Mouse (Mus musculus) midbrain, postnatal 0 days (tissue): ENCODE results near the gene Kcns3. TPM values are rescaled to one million over a fixed set of nuclear protein-coding genes. Genes with fewer than 3 reads are reported as not detected.
"Not testable (repeated sequence)": the region's sequence is repeated elsewhere in the genome, so short reads cannot be mapped to it uniquely, and the experiment has no call there.

Source experiments
- ATAC-seq: fragments of 200-750 bp; cut with Nextera tagmentation; 2 replicates; pipeline ENCODE4 v1.8.0; 2017; ENCODE audit warnings: moderate number of reproducible peaks, mild to moderate bottlenecking, moderate TSS enrichment, moderate library complexity; ENCODE audit not compliant: low FRiP score
- DNase-seq: peaks from one replicate; pipeline ENCODE4 v3.0.0-alpha.2; 2015; ENCODE audit warnings: low spot score
- H3K27ac ChIP-seq: fragments of 300-500 bp; sonication (generic); 2 replicates; pipeline ENCODE4 v1.5.1; 2014; ENCODE audit warnings: low read depth, mild to moderate bottlenecking, low read length, mixed read lengths
- H3K27me3 ChIP-seq: fragments of 300-500 bp; sonication (generic); 2 replicates; pipeline ENCODE4 v1.6.1; 2014; ENCODE audit warnings: low read length, control low read depth, mixed read lengths; ENCODE audit not compliant: insufficient read depth
- H3K36me3 ChIP-seq: fragments of 300-500 bp; sonication (generic); 2 replicates; pipeline ENCODE4 v1.6.1; 2014; ENCODE audit warnings: low read length, control low read depth, mixed read lengths; ENCODE audit not compliant: insufficient read depth
- H3K4me1 ChIP-seq: fragments of 300-500 bp; sonication (generic); 2 replicates; pipeline ENCODE4 v1.6.1; 2014; ENCODE audit warnings: mild to moderate bottlenecking, control low read depth, antibody characterized with exemption, low read length, mixed read lengths; ENCODE audit not compliant: insufficient read depth
- H3K4me2 ChIP-seq: fragments of 300-500 bp; sonication (generic); 2 replicates; pipeline ENCODE4 v1.6.1; 2014; ENCODE audit warnings: low read depth, mild to moderate bottlenecking, low read length, mixed read lengths; ENCODE audit not compliant: poor library complexity, severe bottlenecking
- H3K4me3 ChIP-seq: fragments of 300-500 bp; sonication (generic); 2 replicates; pipeline ENCODE4 v1.5.1; 2014; ENCODE audit warnings: low read depth, mild to moderate bottlenecking, low read length, moderate library complexity
- H3K9ac ChIP-seq: fragments of 300-500 bp; sonication (generic); replicated peaks from 2 replicates; pipeline ENCODE4 v1.6.1; 2014; ENCODE audit warnings: mild to moderate bottlenecking, low read length, moderate library complexity, mixed read lengths; ENCODE audit not compliant: poor library complexity, severe bottlenecking
- H3K9me3 ChIP-seq: fragments of 300-500 bp; sonication (generic); 2 replicates; pipeline ENCODE4 v1.6.1; 2016; ENCODE audit warnings: low read length, control low read depth
- CTCF ChIP-seq: IDR thresholded peaks from 2 replicates; pipeline ENCODE4 v1.5.1; 2016; ENCODE audit warnings: antibody characterized with exemption, mild to moderate bottlenecking
- WGBS: fragments of 180-500 bp; shearing (Covaris S2); extraction: QIAGEN DNeasy Blood & Tissue Kit; methylation state at CpG from one replicate; pipeline ENCODE4 v1.1.7; 2014; 5-methylcytosine and 5-hydroxymethylcytosine counted together
- polyA plus RNA-seq: library from polyadenylated mRNA; unstranded; fragments of >200 nt; fragmentation: Nextera tagmentation; extraction: Ambion mirVana; gene quantifications from 2 replicates; pipeline ENCODE4 v1.2.1, GENCODE M21; 2015
- total RNA-seq: library from RNA; depleted of rRNA; stranded (reverse); fragments of >200 nt; gene quantifications from 2 replicates; pipeline ENCODE4 v1.2.3, GENCODE M21; 2014

The Kcns3 gene
- total and polyA plus RNA-seq, 2 experiments from 2014 or later = 0.44 to 0.49 TPM

DNA sequence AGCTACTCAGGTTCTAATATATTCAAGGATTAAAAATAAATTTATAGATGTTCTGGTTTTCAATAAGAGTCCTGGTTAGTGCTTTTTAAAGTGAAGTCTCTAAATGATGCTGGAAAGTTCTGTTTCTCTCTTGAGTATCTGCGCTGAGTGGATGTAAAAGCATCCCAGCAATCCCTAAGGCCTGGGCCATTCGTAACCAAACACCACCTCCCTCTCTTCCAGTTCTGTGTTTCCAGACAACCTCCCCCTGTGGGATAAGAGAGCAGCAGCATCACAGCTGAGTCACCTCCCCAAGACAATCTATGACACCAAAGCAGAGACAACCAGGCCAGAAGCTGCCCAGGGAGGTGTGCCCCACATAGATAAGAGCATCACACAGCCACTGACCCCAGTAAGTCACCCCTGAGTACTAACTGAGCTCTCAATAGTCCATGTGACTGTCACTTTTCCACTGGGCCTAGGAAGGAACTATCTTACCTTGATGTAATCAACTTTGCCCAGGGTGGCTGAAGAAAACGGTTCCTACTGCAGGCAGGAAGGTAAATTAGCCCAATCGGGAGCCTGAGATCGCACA is 24.6 kb downstream of the Kcns3 start:
- no peaks in the 10 kb centered on the region for H3K36me3 ChIP-seq
- no peaks in the 10 kb centered on the region for H3K4me1 ChIP-seq
- no peak overlapping the region for H3K4me3 ChIP-seq
- no peak for TF ChIP-seq CTCF
- ATAC-seq (no peak), DNase-seq (no peak)
- no peak overlapping the region for H3K9ac ChIP-seq
- 67% methylated on average over 5 of the region's 5 CpGs for WGBS
- no peak overlapping the region for H3K4me2 ChIP-seq
- no peaks in the 10 kb centered on the region for H3K27me3 ChIP-seq
- no peak overlapping the region for H3K27ac ChIP-seq
- H3K9me3 ChIP-seq = no peaks in the 10 kb centered on the region

DNA sequence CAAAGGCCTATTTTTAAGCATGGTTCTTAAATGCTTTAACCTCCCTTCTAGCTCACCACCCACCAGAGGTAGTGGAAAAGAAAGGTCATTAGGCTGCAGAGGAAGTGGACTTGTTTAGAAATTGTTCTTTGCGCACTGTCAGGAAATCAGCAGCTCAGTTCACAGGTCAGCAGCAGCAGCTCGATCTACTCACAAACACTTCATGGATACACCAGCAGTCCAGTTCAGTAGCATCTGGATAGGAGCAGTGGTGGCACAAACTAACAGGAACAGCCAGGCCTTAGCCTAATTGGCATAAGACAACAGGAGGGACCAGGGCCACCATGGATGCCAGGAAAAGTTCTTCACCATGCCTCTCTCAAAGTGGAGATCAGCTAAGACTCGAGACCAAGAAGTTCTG is 49.3 kb downstream of the Kcns3 start:
- ATAC-seq (no peak), DNase-seq (no peak)
- H3K9ac ChIP-seq = no peak overlapping the region
- H3K4me1 ChIP-seq = no peaks in the 10 kb centered on the region
- no peak for TF ChIP-seq CTCF
- no peak overlapping the region for H3K4me2 ChIP-seq
- H3K36me3 ChIP-seq = no peaks in the 10 kb centered on the region
- H3K9me3 ChIP-seq = no peaks in the 10 kb centered on the region
- no peaks in the 10 kb centered on the region for H3K27me3 ChIP-seq
- no peak overlapping the region for H3K27ac ChIP-seq
- no peak overlapping the region for H3K4me3 ChIP-seq
- 86% methylated on average over 3 of the region's 3 CpGs for WGBS

DNA sequence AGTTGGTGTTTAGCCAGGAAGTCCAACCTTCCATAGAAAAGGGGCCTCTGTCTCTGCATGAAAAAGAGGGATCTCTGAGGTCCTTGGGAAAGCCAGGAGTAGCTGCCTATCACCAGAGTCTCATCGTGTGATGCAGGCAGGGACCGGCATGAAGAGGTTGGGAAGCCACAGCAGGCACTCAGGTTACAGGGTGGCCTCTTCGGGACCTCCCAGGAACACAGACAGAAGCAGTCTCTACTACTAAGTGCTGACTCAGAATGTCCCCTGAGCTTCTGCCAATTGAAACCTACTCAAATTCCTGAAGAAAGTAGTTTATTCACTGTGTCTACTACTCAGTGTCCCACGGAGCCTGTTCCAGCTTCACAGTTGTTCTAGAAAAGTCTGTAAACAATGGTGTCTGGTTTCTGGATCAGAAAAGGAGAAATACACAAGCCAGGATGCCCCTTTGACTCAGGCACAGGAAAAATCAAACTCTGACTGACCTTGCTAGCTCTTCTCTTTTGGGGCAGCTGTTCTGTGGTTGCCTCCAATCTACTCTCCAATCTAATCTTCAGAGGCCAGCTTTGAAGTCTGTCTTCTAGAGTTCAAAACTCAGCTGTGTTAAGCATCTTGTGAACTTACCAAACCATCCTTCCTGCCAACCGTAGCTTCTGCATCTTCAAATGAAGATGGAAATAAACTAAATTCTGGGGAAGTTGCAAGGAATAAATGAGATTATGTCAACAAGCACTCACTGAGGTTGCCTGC is 62.1 kb downstream of the Kcns3 start:
- DNase-seq (no peak), ATAC-seq (no peak)
- Histone ChIP-seq H3K4me2 (no peak overlapping the region), H3K9me3 (no peaks in the 10 kb centered on the region), H3K4me1 (no peaks in the 10 kb centered on the region), H3K27me3 (no peaks in the 10 kb centered on the region), H3K9ac (no peak overlapping the region), H3K4me3 (no peak overlapping the region), H3K36me3 (no peaks in the 10 kb centered on the region), H3K27ac (no peak overlapping the region)
- no peak for TF ChIP-seq CTCF
- 73% methylated on average over 5 of the region's 5 CpGs for WGBS

DNA sequence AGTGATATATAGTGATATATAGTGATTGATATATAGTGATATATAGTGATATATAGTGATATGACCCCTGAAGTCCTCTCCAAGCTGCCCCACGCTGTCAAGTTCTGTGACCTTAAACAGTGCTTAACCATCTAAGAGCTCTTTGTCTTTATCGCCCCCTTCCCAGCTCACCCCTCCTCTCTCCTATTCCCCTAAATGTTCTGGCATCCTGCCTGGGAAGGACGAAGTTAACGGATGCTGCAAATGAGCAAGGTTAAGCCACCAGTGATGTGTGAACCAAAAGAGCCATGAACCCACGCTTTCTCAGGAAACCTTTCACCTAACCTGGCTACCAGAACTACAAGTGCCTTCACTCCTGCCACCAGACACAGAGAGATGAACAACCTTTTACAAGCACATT is 64.0 kb downstream of the Kcns3 start:
- H3K4me2 ChIP-seq = no peak overlapping the region
- H3K9me3 ChIP-seq = no peaks in the 10 kb centered on the region
- 77% methylated on average over 5 of the region's 5 CpGs for WGBS
- no peaks in the 10 kb centered on the region for H3K4me1 ChIP-seq
- ATAC-seq = no peak
- H3K9ac ChIP-seq = no peak overlapping the region
- H3K27me3 ChIP-seq = no peaks in the 10 kb centered on the region
- no peak for TF ChIP-seq CTCF
- no peaks in the 10 kb centered on the region for H3K36me3 ChIP-seq
- H3K4me3 ChIP-seq = no peak overlapping the region
- no peak for DNase-seq
- H3K27ac ChIP-seq = no peak overlapping the region

DNA sequence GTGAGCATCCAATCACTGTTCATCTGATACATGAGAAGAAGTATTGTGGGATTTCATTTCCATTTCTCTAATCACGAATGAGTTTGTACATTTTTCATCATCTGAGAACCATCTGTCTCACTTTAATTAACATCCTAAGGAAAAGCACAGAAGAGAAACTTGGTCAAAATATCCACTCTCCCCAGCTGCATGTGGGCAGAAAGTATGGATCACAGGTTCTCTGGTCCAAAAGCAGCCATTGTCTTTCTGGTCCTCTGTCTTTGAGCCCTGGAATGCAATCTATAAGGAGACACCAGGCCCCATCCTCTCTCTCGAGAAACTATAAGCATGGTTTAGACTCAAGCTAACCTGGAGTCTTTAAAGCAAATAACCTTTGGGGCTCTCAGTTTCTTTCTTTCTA is 79.8 kb downstream of the Kcns3 start:
- Histone ChIP-seq H3K36me3 (no peaks in the 10 kb centered on the region), H3K27ac (no peak overlapping the region), H3K9ac (no peak overlapping the region), H3K9me3 (no peaks in the 10 kb centered on the region), H3K4me3 (no peak overlapping the region), H3K27me3 (no peaks in the 10 kb centered on the region), H3K4me2 (no peak overlapping the region), H3K4me1 (no peaks in the 10 kb centered on the region)
- no peak for TF ChIP-seq CTCF
- DNase-seq (no peak), ATAC-seq (no peak)
- WGBS = 84% methylated on average over 2 of the region's 2 CpGs

DNA sequence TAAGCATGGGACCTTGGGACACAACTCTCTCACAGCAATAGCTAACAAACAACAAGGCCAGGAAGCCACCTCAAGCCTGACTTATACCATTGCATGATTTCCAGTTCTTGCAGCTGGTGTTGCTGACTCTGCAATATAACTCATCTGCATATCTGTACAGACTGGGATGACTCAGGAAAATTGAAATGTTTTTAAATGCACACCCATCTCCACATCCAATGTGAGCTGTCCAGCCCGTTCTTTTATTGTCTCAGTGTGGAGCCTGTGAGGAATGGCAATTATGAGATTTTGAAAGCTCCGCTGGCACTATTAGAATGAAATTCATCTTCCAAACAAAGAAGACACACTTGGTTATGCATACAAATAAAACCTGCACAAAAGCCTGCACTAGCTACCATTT is 84.0 kb downstream of the Kcns3 start:
- DNase-seq = no peak
- no peak overlapping the region for H3K27ac ChIP-seq
- WGBS = 26% methylated on average over 2 of the region's 2 CpGs
- H3K36me3 ChIP-seq = no peaks in the 10 kb centered on the region
- no peak overlapping the region for H3K4me3 ChIP-seq
- no peak for TF ChIP-seq CTCF
- no peak for ATAC-seq
- H3K9ac ChIP-seq = no peak overlapping the region
- H3K4me2 ChIP-seq = no peak overlapping the region
- H3K27me3 ChIP-seq = no peaks in the 10 kb centered on the region
- no peaks in the 10 kb centered on the region for H3K9me3 ChIP-seq
- H3K4me1 ChIP-seq = no peaks in the 10 kb centered on the region

DNA sequence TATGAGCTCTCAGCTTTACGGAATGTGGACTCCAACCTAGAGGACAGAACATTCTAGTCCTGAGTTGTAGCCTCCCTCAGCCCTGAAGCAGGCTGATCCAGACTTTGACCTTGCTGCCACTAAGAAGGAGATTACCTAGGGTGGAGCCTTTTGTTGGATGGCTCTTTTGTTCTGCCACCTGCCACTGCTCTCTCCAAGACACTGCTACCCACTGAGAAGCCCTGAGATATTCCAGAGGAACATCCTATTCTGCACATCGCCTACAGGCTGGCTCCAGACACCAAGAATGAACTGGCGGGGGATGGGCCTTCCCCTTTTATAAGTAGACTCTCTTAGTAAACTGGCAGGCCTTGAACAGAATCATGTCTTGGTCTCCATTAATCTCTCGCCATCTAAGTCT is 98.2 kb downstream of the Kcns3 start:
- 67% methylated on average over 4 of the region's 4 CpGs for WGBS
- not testable (repeated sequence) for H3K4me1 ChIP-seq, H3K9ac ChIP-seq, H3K36me3 ChIP-seq, ATAC-seq, H3K9me3 ChIP-seq, H3K4me2 ChIP-seq, DNase-seq, H3K27ac ChIP-seq, H3K27me3 ChIP-seq, H3K4me3 ChIP-seq
